Mouse (Mus musculus) monocyte, adult 2 months (primary cell): ENCODE measurements around the gene Zfp472.

ENCODE experiments used
- DNase-seq, 2 experiments: peaks; one replicate each; pipeline ENCODE4 v3.0.0; 2022; ENCODE audit warnings: low spot score in 2 of 2, low read depth in 1 of 2

The Zfp472 gene

DNA sequence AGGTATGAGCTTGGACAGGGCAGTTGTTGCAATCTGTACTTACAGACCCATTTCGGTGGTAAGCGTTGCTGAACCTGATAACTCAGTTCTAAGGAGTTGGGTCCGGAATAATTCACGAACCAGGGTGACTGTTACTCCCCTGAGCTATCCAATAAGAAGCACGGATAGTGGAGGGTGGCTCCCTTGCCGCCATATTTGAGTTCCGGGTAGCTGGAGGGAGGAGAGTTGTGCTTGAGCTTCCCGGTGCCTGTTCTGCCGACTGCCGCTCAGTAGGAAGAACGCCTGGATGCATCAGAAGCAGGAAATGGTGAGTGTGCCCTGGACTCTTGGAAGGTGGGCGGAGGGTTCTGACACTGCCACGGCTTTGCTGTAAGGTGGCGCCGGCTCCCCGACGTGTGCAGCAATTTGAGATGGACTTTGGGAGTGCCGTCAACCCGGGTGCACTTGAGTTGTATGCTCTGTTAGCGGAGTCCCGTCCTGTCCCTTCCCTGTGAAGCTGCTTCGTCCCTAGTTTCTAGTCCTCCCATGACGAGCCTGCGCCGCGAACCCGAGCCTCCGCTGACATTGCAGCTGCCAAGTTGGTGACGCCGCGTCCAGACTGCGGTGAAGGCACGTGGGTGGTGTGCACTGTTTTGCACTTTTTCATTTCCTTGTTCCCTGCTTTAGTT, at the start of gene Zfp472:
Gene Zfp472 (plus strand): TSS at position 192 of the 668 bp plus-strand sequence.
- peak; percentile 78 for DNase-seq

DNA sequence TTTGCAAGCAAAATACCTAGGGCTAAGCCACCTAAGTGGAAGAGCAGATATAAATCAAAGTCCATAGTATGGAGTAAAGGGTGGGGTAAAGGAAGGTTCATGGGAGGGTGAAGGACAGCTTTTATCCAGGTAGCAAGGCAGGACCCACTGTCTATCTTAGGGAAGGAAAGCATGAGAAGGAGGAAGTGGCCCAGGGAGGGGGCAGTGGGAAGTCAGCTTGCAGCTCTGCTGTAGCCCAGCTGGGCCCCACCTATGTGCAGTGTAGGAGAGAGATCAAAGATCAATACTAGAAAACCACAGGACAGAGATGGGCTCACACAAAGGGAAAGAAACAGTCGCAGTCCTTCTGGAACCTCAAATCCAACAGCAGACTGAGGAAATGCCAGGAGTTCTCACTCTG, 49.5 kb upstream of the Zfp472 start:
- no peak for DNase-seq

DNA sequence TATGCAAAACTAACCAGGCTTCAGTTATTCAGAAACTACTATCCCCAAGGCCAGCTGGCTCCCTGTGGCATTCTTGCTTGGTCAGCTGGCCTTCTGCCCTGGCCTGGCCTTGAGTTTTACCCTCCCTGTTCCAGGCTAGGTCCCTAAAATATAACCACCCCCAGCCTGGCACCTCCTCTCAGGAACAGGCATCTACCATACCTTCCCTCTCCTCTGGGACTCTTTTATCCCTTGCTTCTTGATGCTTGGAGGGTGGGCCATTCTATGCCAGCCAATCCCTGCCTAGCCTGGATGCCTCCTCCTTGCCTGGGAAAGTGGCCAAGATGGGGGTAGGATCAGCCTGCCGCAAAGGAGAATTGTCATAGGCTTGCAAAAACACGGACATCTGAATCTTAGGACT, 48.5 kb upstream of the Zfp472 start, which contains the start of gene Cyp4f14:
Gene Cyp4f14 (minus strand): TSS at position 212 of the 400 bp plus-strand sequence.
- DNase-seq: no peak

DNA sequence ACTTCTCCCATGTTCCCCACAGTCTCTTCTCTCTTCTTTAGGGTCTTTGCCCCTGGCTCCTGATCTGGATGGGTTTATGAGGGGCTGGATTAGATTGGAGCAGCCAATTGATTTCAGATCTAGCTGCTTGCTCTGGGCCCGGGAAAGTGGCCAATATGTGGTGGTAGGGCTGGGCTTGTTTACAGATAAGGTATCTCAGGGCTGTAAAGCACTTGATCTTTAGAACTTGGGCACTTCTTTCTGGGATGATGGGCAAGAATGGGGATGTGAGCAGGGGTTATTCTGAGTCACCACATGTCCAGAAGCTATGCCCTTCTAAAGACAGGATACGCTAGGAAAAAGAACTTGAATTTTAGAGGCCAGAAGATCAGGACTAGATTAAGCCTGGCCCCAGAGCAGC, 46.5 kb upstream of the Zfp472 start:
- DNase-seq: no peak

DNA sequence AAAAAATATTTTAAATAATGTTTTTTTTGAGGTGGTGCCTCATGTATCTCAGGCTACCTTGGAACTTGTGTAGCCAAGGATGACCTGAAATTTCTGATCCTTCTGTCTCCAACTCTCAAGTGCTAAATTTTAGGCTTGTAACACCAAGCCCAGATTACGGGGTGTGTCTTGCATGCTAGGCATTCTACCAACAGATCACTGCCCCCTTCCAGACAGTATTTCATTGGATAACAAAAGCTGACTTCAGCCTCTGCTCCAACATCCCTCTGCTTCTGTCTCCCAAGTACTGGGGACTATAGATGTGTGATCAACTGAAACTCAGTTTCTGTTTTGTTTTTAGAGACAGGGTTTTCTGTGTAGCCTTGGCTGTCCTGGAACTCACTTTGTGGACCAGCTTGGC, 41.9 kb upstream of the Zfp472 start:
- no peak for DNase-seq

DNA sequence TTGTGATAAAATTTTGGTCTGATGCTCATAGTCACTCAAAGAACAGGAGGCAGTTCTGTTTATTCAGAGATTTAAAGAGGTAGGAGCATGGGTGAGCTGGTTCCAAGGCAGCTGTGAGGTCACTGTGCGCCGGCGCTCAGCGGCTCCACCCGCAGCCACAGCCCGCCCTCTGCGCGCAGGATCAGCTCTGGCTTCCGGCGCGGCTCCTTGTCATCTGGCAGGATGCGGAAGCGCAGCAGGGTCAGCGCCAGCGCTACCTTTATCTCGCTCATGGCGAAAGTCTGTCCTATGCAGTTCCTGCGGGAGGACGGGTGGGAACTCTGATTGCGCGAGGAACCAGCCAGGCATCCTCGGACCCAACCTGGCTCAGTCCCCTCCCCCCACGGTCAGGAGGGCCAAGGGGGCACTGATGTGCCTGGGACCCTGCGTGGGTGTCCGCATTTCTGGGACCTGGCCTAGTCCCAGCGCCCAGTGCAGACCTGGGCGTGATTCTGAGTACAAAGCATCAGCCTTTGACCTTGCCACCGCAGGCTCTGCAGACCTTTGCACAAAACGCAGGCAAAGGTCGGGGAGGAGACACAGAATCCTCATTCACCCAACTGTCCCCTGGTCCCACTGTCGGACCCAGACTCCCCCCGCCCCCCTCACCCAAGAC, 40.8 kb upstream of the Zfp472 start:
- DNase-seq: peak; percentile 16 to 41

DNA sequence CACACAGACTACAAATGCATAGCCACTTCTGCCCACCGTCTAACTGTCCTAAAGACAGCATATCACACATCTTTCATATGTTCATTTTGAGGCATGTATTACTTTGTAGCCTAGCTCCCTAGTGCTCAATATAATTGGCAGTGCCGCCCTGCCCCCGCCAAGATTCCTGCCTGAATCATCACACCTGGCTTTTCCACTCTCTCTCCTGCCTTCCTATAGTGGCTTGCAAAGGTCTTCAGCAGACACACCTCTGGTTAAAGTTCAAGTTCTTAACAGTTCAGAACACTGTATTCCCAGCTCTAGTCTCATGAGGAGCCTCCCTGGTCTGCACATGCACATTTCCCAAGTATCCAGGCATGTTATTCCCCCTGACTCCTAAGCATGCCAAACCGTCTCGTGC, 37.8 kb upstream of the Zfp472 start:
- no peak for DNase-seq

DNA sequence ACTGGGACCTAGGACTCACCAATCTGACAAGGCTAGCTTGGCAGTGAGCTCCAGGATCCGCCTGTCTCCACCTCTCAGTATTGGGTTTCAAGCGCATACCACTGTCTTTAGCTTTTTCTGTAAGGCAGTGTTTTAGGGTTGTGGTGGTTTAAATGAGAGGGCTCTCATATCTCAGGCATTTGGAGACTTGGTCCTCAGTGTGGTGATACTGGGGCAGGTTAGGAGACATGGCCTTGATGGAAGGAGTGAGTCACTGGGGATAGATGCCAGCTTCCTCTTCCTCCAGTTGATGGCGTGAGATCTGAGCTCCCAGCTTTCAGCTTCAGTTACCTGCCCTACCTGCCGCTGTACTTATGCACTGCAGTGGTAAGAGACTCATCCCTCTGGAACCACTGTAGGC, 25.8 kb upstream of the Zfp472 start:
- DNase-seq: no peak

DNA sequence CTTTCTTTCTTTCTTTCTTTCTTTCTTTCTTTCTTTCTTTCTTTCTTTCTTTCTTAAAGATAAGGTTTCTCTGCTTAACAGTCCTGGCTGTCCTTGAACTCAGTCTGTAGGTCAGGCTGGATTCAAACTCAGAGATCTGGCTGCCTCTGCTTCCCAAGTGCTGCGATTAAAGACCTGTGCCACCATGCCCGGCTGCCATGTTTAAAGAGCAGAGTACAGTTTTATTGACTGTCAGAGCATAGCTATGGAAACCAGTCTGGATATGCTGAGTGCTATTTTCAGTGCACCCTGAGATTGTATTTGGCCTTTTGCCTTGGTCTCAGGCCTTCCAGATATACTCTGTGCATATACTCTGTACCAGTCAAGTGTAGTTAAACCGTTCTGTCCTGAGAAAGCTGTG, 22.0 kb upstream of the Zfp472 start:
- no peak for DNase-seq

DNA sequence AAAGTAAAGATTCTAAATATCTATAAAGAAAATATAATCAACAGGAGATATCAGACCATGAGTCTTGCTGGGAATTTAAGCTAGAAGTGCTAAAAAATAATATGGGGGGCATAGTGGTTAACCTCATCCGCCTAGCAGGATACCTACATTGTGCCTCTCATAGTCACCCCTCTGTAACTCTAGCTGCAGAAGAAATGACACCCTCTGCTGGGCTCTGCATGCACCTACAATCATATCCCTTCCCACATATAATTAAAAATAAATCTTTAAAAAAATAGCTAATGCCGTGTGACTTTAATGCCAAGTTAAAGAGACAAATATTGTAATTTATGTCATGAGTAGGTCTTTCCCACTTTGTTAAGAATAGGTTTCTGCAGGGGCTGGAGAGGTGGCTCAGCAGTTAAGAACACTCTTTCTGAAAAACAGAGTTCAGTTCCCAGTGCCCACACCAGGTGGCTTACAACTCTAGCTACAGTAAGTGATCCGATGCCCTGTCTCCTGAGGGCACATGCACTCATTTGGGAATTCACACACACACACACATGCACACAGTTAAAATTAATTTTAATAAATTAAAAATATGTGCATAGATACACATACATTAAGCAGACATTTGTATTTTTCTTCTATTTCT, 21.1 kb upstream of the Zfp472 start:
- DNase-seq: no peak

DNA sequence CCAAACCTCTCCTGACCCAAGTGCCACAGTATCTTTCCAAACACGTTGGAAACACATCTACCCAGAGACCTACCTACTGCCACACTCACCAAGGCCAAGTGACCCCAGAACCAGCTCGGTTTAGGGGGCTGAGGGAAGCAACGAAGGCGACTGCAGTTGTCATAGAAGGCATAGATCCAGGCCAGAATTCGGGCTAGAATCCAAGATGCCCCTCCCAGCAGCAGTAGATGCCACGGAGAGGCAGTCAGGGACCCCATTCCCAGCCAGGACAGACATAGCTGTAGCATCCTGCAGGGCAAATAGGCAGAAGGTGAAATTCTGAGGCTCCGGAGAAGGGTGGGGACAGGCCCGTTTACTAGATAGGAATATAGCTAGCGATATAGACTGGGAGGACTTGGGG, 18.9 kb upstream of the Zfp472 start:
- no peak for DNase-seq

DNA sequence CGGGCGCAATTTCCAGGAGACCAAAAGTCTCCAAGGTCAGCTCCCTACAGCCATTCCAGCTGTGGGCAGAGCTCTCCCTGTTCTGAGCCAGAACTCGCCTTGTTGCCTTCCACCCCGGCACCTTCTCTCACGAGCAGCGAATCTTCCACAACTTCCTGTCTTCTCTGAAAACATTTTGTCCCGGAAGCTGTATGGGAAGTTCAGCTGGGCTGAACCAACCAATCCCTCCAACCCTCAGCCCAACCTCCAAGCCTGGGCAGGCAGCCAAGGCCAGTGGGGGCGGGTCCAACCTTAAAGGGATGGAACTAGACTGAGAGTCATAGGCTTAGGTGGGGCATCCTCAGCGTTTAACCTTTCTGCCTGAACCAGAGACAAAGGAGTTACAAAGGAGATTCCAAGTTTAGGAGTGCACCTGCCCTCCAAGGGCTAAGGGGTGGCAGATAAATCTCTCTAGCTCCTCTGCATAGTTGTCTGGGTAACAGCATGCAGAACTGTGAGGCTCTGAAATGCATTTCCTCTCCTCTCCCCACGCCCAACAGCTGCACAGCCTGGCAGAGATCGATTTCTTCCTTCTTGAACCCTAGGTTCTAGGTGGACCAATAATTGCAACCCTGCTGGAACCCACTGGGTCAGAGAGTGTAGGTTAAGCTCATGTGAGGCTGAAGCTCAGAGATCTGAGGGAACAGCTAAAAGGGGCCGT, 18.2 kb upstream of the Zfp472 start, which contains the start of gene Cyp4f13:
Gene Cyp4f13 (minus strand): TSS at position 188 of the 700 bp plus-strand sequence.
- DNase-seq: peak; percentile 93 to 95

DNA sequence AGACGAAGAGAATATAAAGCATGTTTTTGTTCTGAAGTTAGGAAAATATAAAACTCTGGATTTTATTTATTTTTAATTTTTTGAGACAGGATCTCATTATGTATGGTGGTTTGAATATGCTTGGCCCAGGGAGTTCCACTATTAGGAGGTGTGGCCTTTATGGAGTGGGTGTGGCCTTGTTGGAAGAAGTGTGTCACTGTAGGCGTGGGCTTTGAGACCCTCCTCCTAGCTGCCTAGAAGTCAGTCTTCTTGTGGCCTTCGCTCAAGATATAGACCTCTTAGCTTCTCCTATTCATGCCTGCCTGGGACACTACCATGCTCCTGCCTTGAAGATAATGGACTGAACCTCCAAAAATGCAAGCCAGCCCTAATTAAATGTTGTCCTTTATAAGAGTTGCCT, 15.5 kb upstream of the Zfp472 start:
- no peak for DNase-seq

DNA sequence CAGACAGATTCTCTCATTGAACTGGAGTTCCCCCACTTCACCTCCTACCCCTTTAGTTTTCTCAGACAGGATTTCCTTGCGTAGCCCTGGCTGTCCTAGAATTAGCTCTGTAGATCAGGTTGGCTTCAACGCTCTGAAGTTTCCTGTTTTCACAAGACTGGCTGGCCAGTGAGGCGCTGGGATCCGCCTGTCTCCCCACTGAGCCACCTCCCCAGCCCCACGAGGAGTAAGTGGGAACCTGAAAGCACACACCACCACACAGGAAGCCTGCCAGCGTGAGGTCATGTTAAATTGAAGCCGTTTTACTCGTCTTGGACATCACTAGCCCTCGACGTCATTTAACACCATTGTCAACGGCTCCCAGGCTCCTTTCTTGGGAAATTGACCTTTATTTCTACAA, 14.6 kb upstream of the Zfp472 start:
- DNase-seq: no peak

DNA sequence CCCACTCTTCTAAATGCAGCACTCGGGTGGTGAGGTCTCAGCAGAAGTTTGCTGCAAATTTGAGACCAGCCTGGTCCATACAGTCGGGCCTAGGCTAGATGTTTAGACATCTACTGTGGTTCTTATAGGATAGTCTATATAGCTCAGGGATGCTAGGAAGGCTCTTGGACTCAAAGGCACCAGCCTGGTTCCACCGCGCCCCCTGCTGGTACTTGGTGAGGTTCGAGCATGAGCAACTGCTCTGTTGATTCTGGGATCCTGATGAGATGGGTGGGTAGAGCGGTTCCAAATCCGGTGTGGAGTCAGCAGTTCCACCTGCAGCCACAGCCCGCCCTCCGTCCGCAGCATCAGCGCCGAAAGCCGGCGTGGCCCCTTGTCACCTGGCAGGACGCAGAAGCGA, 14.2 kb upstream of the Zfp472 start:
- DNase-seq: peak; percentile 34 to 63

DNA sequence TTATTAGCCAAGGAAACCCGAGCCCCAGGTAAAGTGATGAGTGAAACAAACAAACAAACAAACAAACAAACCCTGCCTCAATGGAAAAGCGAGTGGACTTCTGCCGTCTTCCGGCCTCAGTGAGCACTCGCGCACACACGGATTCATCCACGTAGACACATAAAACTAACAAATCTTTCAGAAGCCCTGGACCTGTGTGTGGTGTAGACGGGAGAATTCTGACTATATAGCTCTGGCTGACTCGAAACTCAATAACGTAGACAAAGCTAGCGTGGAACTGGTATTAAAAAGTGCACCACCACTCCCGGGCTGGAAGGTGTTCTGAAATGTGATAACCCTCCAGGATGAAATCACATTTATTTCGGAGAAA, 376 bp upstream of the Zfp472 start:
- no peak for DNase-seq

DNA sequence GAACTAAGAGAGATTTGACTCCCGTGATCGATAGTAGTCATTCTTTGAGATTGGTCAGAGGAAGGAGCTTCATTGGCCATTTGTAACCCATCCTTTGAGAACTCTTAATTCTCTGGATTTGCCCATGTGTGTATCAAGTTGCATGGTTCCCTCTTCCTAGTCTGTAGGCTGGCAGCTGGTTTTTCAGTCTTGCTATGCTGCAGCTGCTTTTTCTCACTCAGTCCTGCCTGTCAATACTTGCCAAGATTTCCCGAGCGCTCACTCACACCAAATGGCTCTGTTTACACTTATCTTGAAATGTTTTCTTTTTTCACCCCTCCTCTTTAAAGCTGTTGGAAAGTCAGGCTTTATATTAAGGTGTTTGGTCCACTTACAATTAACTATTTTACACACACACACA, 15.7 kb downstream of the Zfp472 start:
- DNase-seq: no peak

DNA sequence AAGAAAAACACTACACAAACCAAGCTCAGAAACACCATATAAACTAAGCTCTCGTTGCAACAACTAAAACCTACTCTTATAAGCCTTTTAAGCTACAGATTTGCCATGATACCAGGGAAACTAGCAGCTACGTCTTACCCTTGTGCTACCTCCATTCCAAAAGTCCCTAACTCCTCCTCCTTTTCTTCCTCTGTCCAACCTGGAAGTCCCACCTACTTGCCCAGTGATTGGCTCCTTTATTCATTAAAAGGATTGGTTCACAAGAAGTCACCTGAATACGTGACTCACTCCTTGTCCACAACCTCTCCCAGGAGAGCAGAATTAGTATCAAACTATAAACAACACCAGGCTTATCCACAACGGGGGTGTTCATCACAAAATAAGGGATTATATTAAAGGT, 20.7 kb downstream of the Zfp472 start:
- no peak for DNase-seq

DNA sequence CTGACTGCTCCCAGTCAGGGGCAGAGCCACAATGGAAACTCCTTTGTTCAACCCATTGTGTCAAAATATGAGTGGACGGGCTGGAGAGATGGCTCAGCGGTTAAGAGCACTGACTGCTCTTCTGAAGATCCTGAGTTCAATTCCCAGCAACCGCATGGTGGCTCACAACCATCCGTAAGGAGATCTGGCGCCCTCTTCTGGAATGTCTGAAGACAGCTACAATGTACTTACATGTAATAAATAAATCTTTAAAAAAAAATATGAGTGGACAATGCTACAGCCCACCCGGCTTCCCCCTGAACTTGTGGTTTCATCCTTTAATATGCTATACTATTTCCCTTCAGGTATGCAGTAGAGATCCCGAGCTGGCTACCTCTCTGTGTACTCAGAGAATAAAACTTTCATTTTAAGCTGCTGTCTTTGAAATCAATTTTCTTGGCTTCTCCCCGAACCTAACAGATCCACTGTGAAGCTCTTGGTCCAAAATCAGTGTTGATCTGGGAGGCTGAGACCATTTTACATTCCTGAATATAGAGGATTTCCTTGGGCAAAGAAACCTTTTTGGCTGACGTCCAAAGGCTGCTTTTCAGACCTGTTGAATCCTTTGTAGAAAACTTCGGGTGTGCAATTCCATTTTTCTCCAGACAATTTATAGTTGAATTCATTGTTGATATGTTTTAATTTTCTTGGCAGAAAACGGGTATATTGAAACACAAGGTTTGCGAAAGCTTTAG, 26.5 kb downstream of the Zfp472 start:
- peak in 1 of 2 experiments; percentile 13 for DNase-seq

DNA sequence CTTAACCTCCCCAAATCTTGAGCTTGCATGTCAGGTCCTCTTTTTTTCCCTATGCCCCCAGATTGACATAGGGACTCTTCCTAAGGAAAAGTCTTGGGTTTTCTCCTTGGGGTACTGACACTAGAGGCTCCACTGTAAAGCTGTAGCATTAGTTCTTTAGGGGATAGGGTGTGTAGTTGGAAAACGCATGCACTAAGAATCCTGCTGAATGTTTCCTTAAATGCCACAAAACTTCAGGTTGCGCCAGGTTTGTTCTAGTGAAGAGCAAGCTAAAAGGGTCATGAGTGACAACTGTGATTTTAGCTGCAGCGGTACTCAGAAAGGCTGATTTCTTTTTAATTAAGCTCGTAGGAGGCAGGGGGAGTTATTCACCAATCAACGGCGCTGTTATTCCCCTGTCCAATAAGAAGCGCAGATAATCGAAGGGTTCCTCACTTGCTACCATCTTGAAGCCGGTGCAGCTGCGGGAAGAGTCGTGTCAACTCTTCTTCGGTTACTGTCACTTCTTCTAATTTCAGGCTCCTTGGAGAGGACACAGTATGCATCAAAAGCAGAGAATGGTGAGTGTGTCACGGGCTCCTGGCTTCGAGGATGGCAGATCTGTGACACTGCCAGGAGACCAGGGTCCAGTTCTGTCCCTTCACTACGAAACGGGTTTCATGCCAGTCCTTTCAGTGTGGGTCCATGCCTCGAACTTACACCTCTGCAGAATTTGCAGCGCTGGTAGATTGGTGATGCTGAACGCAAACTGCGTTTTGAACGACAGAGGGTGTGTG, 27.3 kb downstream of the Zfp472 start, which contains the start of gene Zfp952:
Gene Zfp952 (plus strand): TSS at position 431 of the 776 bp plus-strand sequence.
- DNase-seq: peak; percentile 19 to 43
